Mouse (Mus musculus) cerebellum, postnatal 25 days (tissue): ENCODE results near the gene Ptov1.

ENCODE experiments used
- DNase-seq, 2 experiments: peaks; one replicate each; pipeline ENCODE4 v3.0.0; 2021; ENCODE audit warnings: mixed read lengths in 2 of 2

The Ptov1 gene

DNA sequence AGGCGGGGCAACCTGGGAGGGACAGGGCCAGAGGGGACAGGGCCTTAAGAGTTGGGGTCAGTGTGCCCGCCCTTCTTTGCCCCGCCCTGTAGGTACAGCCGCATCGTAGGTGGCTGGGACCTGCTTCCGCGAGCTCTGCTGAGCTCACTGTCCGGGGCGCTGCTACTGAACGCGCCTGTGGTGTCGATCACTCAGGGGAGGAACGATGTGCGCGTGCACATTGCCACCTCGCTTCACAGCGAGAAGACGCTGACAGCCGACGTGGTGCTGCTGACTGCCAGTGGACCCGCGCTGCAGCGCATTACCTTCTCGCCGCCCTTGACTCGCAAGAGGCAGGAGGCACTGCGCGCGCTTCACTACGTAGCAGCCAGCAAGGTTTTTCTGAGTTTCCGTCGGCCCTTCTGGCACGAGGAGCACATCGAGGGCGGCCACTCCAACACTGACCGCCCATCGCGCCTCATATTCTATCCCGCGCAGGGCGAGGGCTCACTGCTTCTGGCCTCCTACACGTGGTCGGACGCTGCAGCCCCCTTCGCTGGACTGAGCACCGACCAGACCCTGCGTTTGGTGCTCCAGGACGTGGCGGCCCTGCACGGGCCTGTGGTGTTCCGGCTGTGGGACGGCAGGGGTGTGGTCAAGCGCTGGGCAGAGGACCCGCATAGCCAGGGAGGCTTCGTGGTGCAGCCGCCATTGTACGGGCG, 29.9 kb downstream of the Ptov1 start:
- peak; percentile 54 to 58 for DNase-seq

DNA sequence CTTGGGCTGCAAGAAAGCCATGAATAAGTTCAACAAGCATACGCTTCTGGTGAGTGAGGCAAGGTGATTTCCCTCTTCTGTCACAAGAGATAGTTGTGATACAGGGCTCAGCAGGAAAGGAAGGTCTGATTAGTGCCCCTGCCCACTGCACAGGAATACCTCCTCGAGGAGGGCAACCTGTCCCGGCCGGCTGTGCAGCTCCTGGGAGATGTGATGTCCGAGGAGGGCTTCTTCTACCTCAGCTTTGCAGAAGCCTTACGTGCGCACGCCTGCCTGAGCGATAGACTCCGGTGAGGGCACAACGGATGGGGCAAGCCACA, 30.5 kb downstream of the Ptov1 start:
- no peak for DNase-seq

DNA sequence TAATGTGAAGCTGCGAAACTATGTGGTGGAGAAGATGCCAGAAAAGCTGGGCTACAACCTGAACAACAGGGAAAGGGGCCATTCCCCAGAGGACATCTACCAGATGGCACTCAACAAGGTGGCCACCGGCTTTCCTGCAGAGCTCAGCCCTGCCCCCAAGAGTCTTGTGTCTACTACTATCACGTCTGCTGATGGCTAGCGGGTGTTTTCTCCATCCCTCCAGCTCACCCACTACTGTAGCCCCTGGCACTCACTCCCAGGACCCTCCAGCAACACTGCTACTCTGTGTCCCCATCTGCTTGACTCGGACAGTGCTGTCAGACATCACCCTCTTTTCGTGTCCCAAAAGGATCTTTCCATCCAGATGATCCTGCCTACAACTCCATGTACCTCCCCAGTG, 31.5 kb downstream of the Ptov1 start:
- DNase-seq = peak in 1 of 2 experiments; percentile 13

DNA sequence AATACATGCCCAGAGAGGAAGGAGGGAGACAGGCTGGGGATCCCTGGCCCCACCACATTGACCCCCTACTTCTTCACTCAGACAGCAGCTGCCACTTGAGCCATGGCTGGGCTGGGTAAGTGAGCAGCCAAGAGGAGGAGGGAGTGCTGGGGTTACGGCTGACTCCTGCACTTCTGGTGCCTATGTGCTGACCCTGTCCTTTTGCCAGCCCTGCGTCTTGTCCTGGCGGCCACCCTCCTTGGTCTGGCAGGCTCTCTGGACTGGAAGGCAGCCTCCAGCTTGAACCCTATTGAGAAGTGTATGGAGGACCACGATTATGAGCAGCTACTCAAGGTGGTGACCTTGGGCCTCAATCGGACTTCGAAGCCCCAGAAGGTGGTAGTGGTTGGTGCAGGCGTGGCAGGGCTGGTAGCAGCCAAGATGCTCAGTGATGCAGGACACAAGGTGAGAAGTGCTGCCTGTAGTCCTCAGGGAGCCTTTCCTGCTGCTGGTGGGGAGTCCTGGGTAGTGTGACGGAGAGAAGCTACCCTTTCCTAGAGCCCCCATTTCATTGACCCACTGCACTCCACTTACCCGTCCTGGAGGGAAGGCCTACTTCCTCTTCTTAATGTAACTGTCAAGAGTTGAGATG, 33.0 kb downstream of the Ptov1 start:
- peak in 1 of 2 experiments; percentile 11 for DNase-seq

DNA sequence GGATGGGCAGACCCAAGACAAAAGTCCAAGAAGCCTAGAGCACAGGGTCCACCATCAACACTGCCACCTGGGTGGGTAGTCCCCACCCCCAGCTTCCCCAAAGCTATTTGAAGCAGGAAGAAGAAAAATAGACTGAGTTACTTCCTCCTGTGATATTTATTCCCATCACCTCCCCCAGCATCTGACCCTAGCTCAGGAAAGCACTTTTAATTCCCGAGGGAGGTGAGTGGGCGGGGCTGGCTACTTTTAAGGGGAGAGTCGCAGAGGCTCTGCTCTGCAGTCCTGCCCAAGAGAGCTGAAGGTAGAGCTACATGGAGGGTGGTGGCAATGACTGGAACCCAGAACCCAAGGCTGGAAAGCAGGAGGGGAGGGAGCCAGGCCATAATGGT, 33.6 kb downstream of the Ptov1 start:
- no peak for DNase-seq

DNA sequence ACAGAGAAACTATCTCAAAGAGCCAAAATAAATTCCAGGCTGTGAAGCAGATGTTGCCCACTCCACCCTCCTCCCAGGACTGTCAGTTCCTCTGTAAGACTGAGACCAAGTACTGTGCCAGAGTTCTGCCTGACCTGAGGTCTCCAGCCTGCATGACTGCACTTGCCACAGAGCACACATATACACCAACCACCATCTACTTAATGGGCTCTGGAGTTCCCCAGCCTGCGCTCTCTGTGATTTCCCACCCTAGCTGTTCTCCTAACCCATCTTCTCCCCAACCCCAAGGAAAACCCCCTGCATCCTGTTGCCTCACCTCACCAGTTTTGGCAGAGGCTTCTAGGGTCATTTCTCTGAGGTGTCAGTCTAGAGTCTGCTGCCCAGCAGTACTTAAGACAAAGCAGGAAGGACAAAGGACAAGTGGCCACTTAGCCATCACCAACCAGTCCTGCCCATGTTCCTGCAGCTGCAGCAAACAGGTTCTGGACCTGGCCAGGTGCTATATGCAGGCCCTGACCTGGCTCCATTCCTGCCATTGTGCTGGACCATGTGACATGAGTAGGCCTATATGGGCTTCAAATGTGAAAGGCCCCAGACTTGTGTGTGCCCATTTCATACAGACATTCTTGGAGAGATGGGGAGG, 34.1 kb downstream of the Ptov1 start:
- no peak for DNase-seq

DNA sequence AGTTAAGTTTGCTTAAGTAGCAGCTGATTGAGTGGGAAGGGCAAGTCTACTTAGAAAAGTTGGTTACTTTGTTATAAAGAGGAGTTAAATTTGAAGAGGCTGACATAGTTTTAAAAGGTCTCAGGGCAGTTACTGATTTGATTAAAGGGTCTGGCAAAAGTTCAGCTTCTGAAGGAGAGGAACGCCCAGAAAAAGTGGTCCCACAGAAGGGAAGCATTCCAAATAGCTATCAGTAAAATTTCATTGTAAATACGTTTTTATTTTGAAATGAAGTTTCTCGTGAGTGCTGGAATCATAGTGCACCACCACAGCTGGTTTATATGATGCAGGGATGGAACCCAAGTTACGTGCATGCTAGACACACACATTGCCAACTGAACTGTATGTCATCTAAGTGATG, 36.8 kb downstream of the Ptov1 start:
- no peak for DNase-seq

DNA sequence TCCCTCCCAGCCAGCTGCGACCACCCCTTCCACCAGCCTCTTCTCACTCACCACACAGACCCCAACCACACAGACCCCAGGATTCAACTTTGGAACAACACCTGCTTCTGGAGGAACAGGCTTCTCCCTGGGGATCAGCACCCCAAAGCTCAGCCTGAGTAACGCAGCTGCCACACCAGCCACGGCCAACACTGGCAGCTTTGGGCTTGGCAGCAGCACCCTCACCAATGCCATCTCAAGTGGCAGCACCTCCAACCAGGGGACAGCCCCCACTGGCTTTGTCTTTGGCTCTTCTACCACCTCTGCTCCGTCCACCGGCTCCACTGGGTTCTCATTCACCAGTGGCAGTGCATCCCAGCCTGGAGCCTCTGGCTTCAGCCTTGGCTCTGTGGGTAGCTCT, 40.9 kb downstream of the Ptov1 start:
- DNase-seq = no peak

DNA sequence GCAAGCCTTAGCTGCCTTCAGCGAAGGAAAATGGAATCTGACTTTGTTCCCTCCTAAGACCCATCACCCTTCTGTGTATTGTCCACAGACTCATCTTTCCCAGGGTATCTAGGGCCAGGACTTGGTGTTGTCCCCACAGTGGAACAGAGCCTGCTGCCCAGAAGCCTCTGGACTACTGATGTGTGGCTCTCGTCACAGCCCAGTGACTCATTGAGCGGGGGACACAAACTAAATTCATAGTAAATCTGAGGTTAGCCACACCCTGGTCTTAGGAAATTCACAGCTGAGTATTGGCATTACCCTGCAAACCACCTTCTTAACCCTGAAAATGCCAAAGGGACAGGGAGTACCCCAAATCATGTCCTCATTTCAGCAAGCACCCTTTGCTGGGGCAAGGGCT, 42.8 kb downstream of the Ptov1 start:
- no peak for DNase-seq

DNA sequence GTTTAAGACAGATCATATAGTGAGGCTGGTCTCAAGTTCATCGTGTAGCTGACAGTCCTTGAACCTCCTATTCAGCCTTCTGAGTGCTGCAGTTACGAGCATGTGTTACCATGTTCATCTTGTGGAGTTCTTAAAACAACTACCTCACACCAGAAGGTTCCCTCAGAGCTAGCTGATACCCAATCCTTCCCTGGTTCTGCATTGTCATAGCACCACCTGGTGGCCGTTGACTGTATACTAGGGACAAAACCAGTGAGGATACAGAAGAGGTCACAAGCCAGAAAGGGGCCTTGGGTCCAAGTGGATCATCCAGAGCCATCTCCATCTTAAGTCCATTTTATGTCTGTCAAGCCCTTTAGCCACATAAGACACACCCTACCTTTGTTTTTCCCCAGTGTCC, 44.7 kb downstream of the Ptov1 start:
- peak; percentile 80 to 91 for DNase-seq

DNA sequence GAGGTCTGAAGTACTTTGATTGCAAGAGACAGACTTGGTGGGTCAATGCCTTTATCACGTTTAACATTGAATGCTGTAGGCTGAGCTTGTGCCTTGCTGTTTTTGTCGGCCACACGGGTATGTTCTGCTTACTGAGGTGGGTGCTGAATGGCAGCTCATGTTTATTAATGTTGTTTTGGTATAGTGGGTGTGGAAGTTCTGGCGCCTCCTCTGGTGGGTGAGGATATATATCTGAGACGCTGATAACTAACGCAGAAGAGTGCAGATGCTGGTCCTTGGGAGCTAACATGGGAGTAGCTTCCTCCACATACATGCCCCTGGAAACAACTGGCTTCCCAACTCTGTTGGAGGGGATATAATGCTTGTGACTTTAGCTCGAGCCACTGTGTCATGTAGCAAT, 46.2 kb downstream of the Ptov1 start:
- peak in 1 of 2 experiments; percentile 5 for DNase-seq

DNA sequence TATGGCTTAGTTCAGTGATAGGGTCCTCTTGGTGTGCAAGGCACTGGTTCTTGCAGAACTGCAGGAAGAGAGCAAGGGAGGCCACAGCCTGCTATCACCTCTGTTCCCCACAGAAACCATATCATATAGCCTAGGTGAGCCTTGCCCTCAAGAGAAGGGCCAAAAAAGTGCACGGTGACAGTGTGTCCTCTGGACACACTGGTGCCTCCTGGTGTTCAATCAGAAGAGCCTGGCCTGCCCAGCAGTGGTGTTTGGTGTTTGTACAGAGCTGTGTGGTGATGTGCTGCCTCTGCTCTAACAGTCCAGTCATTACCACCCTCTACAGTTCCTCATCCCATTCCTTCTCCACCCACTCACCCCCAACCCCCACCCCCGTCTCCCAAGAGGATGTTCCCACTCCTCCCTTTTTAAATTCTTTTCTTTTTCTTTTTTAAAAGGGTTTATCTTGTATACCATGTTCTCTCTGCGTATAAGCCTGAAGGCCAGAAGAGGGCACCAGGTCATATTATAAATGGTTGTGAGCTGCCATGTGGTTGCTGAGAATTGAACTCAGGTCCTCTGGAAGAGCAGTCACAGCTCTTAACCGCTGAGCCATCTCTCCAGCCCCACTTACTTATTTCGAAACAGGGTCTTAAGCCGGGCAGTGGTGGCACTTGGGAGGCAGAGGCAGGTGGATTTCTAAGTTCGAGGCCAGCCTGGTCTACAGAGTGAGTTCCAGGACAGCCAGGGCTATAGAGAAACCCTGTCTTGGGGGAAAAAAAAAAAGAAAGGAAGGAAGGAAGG, 47.7 kb downstream of the Ptov1 start:
- DNase-seq = peak; percentile 1 to 4

DNA sequence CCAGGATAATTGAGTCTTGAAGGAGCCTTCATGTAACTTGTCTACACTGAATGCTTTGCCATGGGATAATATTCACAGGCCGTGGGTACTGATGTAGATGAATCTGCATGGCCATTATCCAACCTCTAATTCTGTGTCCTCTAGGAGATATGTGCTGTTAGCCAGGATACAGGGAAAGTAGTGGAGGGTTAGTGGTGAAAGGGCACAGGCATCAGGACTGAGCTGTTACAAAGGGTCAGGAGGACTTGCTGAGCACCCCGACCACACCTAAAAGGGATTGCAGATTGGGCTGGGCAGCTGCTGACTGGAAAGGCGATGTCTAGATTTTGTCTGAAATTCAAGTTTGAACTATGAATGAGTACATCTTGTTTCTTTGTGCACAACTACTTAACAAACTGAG, 49.1 kb downstream of the Ptov1 start:
- peak; percentile 1 for DNase-seq

DNA sequence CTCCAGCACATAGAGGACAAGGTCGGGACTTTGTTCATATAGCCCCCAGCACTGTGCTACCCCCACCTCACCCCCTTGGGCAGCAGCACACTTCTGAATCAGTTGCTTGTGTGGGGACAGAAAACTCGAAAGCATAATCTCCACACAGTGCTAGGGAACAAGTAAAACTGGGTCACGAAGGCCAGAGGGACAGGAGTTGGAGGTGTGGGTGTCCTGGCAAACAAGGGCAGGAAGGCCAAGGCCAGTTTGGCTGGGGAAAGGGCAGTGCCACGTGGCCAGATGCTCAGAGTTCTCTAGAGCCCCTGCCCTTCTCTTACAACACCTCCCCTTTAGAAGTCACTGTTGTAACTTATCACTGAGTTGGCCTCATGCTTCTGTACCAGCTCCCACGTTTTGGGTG, 49.7 kb downstream of the Ptov1 start:
- DNase-seq = peak in 1 of 2 experiments; percentile 14

DNA sequence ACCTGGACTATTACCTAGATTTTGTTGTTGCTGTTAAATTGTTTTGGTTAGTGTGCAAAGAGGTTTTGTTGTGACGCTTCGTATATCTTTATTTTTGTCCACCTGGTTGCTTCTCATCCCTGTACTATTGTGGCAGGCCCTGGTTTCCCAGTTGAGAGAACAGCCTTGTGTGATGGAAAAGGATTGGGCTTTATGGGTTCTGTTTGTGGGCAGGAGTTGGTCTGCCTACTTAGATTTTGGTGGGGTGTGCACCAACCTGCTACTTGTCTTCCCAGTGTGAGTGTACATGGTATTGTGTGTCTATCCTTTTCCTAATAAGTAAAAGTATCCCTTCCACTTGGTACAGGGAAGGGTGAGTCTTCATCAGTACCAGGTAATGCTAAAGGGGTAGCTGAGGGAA, 50.2 kb downstream of the Ptov1 start:
- no peak for DNase-seq

DNA sequence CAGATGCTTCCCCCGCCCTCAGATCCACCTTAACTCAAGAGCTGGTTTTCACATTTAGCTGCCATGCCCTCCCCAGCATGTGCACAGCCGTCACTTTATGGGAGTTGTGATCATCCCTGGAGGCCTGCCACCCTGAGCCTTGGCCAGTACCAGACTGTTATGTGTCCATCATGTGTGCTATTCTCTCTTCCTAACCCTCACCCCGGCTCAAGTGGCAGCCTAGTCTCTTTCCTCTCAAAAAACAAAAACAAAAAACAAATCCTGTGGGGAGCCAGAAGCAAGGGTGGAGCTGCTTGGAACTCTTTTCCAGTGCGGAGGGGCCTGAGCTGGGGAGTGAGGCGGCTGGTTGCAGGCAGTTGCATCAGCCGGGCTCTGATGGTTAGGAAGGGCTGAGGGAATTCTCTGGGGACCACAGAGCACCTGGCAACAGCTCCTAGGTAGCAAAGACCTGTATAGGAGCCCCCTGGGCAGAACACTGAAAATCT, 50.8 kb downstream of the Ptov1 start:
- DNase-seq = peak; percentile 50 to 72

DNA sequence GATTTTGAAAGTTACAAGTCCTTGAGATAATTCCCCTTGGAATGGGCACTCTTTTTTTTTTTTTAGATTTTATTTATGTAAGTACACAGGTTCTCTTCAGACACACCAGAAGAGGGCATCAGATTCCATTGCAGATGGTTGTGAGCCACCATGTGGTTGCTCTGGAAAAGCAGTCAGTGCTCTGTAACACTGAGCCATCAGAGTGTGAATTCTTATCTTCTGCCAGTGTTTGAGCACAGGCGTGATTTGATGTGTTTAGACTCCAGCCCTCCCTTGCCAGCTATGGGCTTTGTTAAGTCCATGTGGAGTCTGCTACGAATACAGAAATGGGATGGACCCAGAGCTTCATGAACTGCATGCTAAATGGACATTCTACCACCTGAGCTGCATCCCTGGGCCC, 51.4 kb downstream of the Ptov1 start:
- DNase-seq = peak; percentile 12 to 18

DNA sequence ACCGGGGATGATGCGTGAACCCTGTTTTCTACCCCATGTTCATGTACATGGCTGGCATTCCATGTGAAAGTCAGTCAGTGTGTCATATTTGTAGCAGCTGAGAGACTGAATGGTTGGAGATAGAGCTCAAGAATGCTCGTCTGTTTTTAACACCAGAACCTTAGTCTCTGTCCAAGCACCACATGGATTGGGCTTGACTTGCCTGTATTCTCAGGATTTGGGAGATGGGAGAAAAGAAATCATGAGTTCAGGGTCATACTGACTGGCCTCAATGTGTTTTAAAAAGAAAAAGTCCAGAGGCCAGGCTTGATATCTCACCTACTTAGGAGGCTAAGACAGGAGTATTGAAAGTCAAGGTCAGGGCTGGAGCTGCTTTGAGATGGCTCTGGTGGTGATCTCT, 52.1 kb downstream of the Ptov1 start:
- DNase-seq = peak in 1 of 2 experiments; percentile 2

DNA sequence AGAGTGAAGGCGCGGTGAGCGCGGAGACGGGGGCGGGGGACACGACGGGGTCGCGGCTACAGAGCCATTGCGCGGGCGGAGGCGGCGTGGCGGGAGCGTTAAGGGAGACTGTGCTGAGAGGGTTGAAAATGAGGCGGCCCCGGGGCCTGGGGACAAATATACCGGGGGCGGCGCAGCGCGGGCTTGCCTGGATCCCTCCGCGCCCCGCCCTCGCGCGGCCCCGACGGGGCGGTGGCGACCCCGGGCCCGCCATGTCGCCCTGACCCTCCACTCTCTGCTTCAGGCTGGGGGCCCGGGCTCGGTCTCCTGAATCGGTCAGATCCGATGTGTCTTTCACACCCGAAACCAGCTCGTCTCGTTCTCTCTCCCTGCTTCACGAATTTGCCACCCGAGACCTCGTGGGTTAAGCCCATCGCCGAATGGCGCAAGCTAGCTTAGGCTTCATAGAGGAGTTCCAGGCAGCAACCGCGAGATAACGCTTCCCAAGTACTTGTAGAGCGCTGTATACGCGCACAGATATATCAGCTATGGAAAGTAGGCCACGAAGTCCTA, 53.0 kb downstream of the Ptov1 start, which contains the start of gene Atf5:
TSS of gene Atf5 (minus strand) at position 189 of the 552 bp plus-strand sequence.
- DNase-seq = no peak

DNA sequence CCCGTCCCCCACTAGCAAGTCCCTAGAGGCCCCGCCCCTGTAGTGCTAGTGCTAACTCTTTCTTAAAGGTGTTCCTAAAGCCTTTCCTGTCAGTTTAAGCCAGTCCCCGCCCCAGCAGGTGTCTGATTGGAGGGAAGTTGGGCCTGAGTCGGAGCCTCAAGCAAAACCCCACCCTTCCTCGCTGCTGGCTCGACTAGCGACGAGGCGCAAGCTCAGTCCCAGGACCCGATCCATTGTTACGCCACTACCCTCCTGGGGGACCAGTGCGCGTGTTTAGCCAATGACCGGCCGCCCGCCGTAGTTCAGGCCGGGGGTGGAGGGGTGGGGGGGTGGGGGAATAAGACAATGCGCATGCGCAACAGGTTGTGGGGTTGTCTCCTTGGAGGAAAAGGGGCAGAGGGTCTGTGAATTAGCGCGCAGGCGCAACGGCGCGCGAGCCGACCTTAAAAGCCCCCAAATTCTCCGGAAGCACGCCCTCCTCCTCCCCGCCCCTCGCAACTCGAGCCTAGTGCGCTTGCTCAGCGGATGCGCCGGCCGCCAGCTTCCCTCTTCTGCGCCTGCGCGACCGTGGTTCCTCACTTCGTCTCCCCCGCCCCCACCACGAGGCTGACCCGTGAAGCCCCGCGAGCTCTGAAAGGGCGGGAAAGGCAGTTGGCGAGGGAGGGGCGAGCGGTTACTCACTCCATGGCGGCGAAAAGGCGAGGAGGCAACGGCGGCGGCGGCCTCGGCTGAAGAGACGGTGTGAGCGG, 53.7 kb downstream of the Ptov1 start, which contains the start of the genes Nup62 and Il4i1:
TSS of gene Nup62 (plus strand) at position 368 of the 749 bp plus-strand sequence.
TSS of gene Il4i1 (plus strand) at position 667 of the 749 bp plus-strand sequence.
- peak; percentile 98 to 99 for DNase-seq

DNA sequence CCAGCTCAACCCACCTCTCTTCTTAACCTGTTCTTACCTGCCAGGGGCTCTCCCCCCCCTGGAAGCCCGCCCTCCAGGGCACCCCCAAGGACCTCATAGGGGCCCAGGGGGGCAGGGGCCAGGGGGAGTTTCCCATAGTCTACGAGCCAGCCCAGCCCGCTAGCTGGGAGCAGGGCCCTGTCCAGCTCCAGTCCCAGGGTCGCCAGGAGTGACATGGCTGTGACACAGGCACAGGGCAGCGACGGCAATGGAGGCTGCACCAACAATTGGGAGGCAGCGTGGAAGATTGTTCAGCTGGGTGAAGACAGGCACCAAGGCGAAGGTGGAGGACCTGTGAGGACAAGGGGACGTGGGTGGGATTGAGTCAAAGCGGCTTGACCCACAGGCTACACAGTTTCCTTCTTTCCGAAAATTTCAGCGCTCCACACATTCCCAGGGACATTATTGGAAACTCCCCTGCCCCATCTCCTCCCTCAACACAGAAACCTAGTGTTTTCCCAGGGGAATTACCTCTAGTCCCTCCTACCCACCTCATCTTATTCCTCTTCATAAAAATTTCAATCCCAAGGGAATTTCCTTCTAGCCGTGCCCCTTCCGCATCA, 54.5 kb downstream of the Ptov1 start:
- peak; percentile 12 to 43 for DNase-seq

DNA sequence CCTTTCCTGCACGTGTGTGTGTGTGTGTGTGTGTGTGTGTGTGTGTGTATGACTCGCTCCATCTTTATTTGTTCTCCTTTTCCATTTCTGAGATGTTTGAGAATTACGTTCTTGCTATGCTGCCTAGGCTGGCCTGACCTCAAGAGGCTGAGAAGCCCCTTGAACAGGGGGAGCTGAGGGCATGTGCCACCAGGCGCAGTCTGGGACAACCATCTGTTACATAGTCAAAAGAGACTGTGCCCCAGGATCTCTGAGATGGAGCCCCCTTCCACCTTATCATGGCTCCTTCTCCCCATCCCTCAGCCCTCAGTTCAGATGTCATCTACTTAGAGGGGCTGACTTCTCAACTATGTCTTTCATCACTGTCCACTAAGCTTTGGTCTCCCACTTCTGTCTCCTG, 55.2 kb downstream of the Ptov1 start:
- DNase-seq = peak in 1 of 2 experiments; percentile 3
